Mouse (Mus musculus) E14TG2a.4 (cell line): Measurements from ENCODE around the gene Asb10.

Experiments used
- CTCF ChIP-seq: conservative IDR thresholded peaks from 2 replicates; pipeline ENCODE4 v1.5.1; 2014; ENCODE audit warnings: low read length
- NANOG ChIP-seq: IDR thresholded peaks from 2 replicates; pipeline ENCODE4 v1.6.1; 2014; ENCODE audit warnings: borderline replicate concordance, low read length, mixed read lengths

DNA sequence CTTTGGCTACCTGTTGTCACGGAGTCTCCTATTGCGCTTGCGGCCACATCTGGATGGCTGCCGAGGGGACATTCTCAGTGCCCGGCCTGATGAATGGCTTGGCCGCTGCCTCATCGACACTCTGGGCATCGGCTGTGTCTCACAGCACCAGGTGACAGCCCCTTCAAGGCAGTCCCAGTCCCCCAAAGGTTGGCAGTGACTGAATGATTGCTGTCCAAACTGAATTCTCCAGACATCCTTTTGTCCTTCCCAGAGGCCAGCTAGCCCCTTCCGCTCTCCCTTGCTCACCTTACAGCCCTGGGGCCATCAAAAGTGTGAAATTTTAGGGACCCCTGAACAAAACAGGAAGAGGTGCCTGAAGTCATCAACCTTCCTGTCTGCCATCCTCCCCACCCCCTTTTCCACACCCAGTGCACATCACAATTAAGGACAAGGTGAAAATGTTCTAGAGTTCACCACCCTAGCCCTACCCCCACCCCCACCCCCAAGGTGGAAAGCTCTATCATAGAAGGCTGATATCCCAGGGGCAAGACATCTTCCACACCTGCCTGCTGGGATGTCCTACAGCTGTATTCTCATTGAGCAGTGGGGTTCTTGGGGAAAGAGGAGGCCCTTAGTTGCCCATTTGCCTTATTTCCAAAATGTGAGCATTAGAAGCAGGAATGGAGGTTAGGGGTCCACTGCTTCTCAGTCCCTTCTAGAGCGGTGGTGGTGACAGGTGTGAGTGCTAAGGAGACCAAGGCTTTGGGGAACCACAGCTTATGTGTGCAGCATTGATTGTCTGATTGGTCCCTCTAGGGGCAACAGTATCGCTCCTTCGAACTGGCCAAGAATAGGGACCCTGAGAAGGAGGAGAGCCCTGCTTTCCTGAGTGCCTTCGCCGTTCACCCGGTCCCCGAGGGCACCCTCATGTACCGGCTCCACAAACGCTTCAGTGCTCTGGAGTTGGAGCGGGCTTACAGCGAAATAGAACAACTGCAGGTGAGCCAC, 49.0 kb upstream of the Asb10 start:
- TF ChIP-seq CTCF (no peak), NANOG (no peak)
